Mouse (Mus musculus) C2C12 (cell line): ENCODE measurements around the gene Ccdc107. TPM values are rescaled to one million over a fixed set of nuclear protein-coding genes. Genes with fewer than 3 reads are reported as not detected.
A peak's percentile ranks its signal among the peaks of the same experiment; 100 is the strongest.

Experiments used
- H3K27me3 ChIP-seq: one replicate; pipeline ENCODE4 v1.6.1; 2011; ENCODE audit not compliant: control insufficient read depth, insufficient read depth, insufficient read length
- H3K36me3 ChIP-seq: one replicate; pipeline ENCODE4 v1.6.1; 2011; ENCODE audit not compliant: control insufficient read depth, insufficient read depth
- H3K4me3 ChIP-seq: one replicate; pipeline ENCODE4 v1.5.1; 2011; ENCODE audit warnings: mild to moderate bottlenecking, control low read depth; ENCODE audit not compliant: poor library complexity, insufficient read depth, severe bottlenecking
- H3K79me2 ChIP-seq: one replicate; pipeline ENCODE4 v1.6.1; 2011; ENCODE audit not compliant: control insufficient read depth, insufficient read depth
- H3K79me3 ChIP-seq: one replicate; pipeline ENCODE4 v1.6.1; 2011; ENCODE audit warnings: low read depth, control low read depth
- H3ac ChIP-seq: one replicate; pipeline ENCODE3; 2011; ENCODE audit warnings: low read depth; ENCODE audit not compliant: control insufficient read depth, insufficient read length
- CEBPB ChIP-seq: IDR thresholded peaks from one replicate; pipeline ENCODE4 v1.6.1; 2011; ENCODE audit warnings: low read depth, mild to moderate bottlenecking, control low read depth, moderate library complexity
- CTCF ChIP-seq: IDR thresholded peaks from one replicate; pipeline ENCODE4 v1.5.1; 2011; ENCODE audit not compliant: control insufficient read depth, insufficient read depth, insufficient read length
- FOSL1 ChIP-seq: IDR thresholded peaks from one replicate; pipeline ENCODE4 v1.8.0; 2011; ENCODE audit warnings: mild to moderate bottlenecking, low read length; ENCODE audit not compliant: poor library complexity, insufficient read depth, severe bottlenecking
- MAX ChIP-seq: IDR thresholded peaks from one replicate; pipeline ENCODE4 v1.6.1; 2011; ENCODE audit warnings: mild to moderate bottlenecking, control low read depth
- MYOD1 ChIP-seq: IDR thresholded peaks from one replicate; pipeline ENCODE4 v1.6.1; 2011; ENCODE audit warnings: low read depth; ENCODE audit not compliant: control insufficient read depth, insufficient read length
- MYOG ChIP-seq: IDR thresholded peaks from one replicate; pipeline ENCODE4 v1.6.1; 2011; ENCODE audit not compliant: control insufficient read depth, insufficient read length; ENCODE audit errors: extremely low read depth
- USF1 ChIP-seq: IDR thresholded peaks from one replicate; pipeline ENCODE4 v1.6.1; 2011; ENCODE audit warnings: low read depth, mild to moderate bottlenecking, control low read depth, moderate library complexity
- polyA plus RNA-seq: library from polyadenylated mRNA; unstranded; fragments of >200 nt; fragmentation: generic; extraction: Trizol; gene quantifications from one replicate; pipeline ENCODE4 v1.2.1, GENCODE M21; 2012; ENCODE audit warnings: missing spikeins

Ccdc107 gene
- polyA plus RNA-seq, 1 experiment: 58.9 TPM

DNA sequence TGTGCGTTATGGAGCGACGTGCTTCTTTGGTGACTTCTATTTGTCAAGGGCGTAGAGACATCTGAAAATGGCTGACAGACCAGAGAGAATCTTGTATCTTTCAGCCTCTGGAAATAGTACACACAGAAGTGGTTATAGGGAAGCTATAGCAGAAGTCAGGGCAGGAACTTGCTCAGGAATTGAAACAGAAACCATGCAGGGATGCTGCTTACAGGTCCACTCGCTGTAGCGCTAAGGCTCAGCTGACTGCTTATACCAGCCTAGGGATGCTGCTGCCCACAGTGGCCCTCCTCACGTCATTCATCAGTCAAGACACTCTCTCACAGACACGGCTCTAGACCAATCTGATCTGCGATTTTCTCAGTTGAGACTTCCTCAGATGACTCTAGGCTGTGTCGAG, 22.4 kb upstream of the Ccdc107 start:
- Histone ChIP-seq H3K4me3 (no peak overlapping the region), H3K27me3 (no peaks in the 10 kb centered on the region), H3ac (no peak overlapping the region), H3K36me3 (no peaks in the 10 kb centered on the region), H3K79me2 (no peaks in the 10 kb centered on the region), H3K79me3 (no peaks in the 10 kb centered on the region)
- TF ChIP-seq FOSL1 (no peak), CEBPB (no peak), MYOD1 (no peak), CTCF (no peak), MYOG (no peak), MAX (no peak), USF1 (no peak)

DNA sequence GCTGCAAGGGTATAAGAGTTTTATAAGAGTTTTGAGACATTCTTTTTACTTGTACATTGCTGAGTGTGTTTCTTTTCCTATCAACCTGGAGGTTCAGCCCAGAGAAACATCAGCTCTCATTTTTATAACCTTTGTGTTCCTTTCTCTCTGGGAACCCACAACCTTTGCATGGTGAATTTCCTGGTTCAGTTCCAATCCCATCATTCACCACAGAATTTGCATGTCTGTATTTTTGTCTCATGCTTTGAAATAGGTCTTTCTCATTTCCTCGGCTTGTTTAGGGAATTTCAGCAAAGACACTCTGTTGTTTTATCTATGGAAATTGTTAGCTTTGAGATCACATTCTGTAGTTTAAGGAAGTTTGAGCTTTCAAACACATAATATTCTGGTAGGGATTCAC, 19.1 kb upstream of the Ccdc107 start:
- H3K4me3 ChIP-seq: no peak overlapping the region
- no peaks in the 10 kb centered on the region for H3K27me3 ChIP-seq
- TF ChIP-seq MYOG (no peak), USF1 (no peak), FOSL1 (no peak), CTCF (no peak), MAX (no peak), CEBPB (no peak), MYOD1 (no peak)
- H3K79me2 ChIP-seq: no peaks in the 10 kb centered on the region
- H3ac ChIP-seq: no peak overlapping the region
- H3K36me3 ChIP-seq: no peaks in the 10 kb centered on the region
- no peaks in the 10 kb centered on the region for H3K79me3 ChIP-seq

DNA sequence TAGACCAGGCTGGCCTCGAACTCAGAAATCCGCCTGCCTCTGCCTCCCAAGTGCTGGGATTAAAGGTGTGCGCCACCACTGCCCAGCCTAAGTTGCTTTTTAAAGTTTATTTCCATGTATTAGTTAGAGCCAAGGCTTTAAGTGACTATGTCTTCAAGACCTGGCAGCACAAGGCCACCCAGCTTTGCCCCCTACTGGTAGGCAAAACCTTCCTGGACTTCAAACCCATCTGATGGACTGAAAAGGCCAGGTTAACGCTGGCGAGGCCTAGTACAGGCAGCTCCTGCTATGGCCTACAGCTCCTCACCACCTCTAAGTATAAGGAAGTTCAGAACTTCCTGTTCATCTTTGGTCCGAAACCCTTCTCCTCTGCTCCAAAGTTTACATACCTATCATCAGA, 16.1 kb upstream of the Ccdc107 start:
- Histone ChIP-seq H3K79me3 (no peaks in the 10 kb centered on the region), H3K27me3 (no peaks in the 10 kb centered on the region), H3K79me2 (no peaks in the 10 kb centered on the region), H3K36me3 (no peaks in the 10 kb centered on the region), H3ac (no peak overlapping the region), H3K4me3 (no peak overlapping the region)
- TF ChIP-seq CTCF: peak; percentile 10
- no peak for TF ChIP-seq CEBPB
- no peak for TF ChIP-seq MYOD1

DNA sequence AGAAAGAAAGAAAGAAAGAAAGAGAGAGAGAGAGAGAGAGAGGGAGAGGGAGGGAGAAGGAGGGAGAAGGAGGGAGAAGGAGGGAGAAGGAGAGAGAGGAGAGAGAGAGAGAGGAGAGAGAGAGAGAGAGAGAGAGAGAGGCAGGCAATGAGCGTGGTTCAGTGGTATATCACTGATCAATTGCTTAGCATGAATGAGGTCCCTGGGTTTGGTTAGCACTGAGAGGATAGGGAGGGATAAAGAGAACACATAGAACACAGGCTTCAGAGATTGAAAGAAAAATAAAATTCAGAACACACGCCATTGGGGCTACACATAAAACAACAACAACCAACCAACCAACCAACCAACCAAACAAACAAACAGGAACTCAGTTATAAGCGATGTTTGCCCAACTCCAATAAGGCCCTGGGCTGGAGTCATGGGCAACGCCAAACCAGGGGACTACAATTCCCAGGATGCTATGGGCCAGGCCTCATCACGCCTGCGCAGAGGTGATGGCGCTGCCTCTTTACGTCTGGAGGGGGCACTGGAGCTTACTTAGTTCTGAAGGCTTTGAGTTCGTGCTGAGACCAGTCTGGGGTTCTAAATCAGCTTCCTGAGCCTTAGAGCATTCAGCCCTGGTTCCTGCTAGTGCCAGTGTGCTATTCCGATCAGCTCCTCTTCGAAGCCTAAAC, 14.7 kb upstream of the Ccdc107 start:
- Histone ChIP-seq H3K4me3 (no peak overlapping the region), H3K27me3 (no peaks in the 10 kb centered on the region), H3K36me3 (no peaks in the 10 kb centered on the region), H3ac (no peak overlapping the region), H3K79me3 (no peaks in the 10 kb centered on the region), H3K79me2 (no peaks in the 10 kb centered on the region)
- no peak for TF ChIP-seq FOSL1
- TF ChIP-seq MYOG: no peak
- no peak for TF ChIP-seq CEBPB
- TF ChIP-seq CTCF: no peak
- no peak for TF ChIP-seq MYOD1
- TF ChIP-seq MAX: no peak
- no peak for TF ChIP-seq USF1

DNA sequence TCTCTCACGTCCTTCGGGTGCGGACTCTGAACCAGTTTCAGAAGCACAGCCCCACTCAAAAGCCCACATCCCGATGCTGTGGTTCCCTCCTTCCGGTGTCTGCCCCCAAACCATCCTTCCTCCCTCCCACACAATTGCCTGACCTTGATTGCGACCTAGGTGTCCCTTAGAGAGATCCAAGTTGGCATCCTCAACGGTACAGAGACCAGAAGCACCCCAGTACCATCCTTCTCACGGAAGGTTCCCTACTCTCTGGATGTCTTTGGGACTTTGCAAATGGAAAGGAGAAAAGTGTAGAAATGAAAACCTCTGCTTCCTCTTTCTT, 14.2 kb upstream of the Ccdc107 start:
- TF ChIP-seq MAX (no peak), CTCF (no peak), MYOG (no peak), FOSL1 (no peak), USF1 (no peak), MYOD1 (no peak), CEBPB (no peak)
- Histone ChIP-seq H3ac (no peak overlapping the region), H3K4me3 (no peak overlapping the region)

More for the DNA sequence above, 14.2 kb upstream of the Ccdc107 start:
- Histone ChIP-seq H3K36me3 (no peaks in the 10 kb centered on the region), H3K79me2 (no peaks in the 10 kb centered on the region), H3K79me3 (no peaks in the 10 kb centered on the region), H3K27me3 (no peaks in the 10 kb centered on the region)
